Mouse (Mus musculus) telencephalon, adult 2 months (tissue): ENCODE measurements around the gene Cfap46.

Source experiments
- DNase-seq: peaks from one replicate; pipeline ENCODE4 v3.0.0-alpha.2; 2011; ENCODE audit warnings: low read depth, low spot score

Gene Cfap46

DNA sequence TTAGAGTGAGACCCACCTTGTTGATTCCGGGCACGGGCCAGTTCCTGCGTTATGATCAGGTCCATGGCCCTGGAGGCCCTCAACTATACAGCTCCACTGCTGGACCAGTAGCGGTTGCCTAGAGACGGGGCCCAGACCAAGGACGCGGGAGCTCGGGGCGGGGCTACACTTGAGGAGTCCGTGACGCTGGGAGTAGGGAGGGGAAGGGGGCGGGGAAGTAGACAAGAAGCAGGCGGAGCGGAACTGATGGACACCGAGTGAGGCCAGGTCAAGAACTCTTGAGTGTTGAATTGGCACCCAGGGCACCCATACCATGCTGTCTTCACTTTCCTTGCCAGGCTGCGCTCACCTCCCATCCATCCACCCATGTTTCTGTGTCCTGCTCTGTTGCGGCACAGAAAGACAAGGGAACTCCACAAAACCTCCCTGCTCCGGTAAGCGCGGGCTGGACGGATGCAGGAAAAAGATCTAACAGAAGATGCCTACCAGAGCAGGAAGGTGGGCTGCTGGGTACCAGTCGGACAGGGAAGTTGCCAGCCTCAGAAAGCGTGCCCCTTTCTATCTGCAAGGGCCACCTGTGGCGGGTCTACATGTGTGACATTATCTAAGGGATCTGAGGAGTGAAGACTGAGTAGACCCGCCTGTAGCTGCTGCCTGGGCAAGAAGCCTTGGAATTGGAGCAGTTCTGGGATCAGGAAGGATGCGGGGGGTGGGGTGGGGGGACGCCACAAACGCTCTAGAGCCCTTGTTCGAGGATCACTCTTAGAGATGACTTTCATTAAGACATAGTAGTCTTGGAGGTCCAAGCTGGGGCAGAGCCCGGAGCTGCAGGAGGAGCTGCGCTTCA is at the start of gene Cfap46:
TSS of gene Cfap46 (minus strand) at position 112 of the 847 bp plus-strand sequence.
- no peak for DNase-seq

GRCm38 (mm10) chr7:139731276-139731696 is 47.7 kb upstream of the Cfap46 start:
- no peak for DNase-seq

DNA sequence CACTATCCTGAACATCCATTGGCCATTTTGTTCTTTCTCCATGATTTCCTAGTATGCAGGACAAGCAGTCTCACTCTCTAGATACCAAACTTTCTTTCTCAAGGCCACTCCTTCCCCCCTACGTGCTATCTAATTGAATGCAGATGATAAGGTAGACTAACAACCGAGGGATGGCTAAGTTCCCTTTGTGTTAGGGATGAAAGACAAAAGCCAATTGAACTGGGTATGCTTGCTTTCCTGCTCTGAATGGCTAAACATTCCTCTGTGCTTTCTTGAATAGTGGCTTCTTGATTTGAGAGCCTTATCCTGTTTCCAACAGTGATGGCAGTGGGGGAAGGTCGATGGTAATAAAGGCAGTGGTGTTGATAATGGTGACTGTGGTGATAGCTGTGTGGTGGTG is 43.5 kb upstream of the Cfap46 start:
- no peak for DNase-seq

DNA sequence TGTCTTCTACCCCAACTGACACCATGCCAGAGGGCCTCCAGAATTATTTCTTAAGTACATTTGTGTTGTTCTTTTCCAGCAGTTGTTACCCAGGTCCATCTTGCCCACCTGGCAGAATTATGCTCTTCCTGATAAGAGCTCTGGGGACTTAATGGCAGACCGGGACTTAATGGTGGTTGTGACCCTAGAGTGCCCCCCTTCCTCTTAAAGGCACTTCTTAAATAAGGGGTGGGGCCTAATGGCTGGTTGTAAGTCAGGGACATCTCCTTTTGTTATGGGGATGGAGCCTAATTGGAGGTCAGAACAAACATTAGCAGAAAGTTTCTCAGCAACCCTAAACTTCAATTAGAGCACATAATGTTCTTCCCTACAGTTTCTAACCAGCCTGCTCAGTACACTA is 42.0 kb upstream of the Cfap46 start:
- no peak for DNase-seq

- no peak for DNase-seq
These were observed 40.4 kb upstream of the Cfap46 start for GRCm38 (mm10) chr7:139723986-139724385.

DNA sequence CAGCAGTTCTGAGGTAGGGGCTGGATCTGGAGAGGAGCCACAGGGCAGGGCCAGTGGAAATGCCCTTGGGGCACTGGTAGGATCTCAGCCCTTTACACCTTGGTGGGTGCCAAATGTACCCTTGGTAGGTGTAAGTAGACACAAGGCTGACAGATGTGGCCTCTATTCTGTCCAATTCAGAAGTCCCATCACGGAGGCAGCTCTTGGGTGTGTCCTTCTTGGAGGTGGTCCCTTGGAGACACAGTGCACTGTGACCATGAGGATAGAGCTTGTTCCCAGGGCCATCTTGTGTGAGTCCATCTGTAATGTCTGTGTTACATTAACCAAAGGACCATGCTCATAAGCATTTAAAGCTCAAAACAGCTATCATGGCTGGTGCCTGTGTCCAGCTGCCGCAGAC is 37.6 kb upstream of the Cfap46 start:
- DNase-seq, result no peak

- no peak for DNase-seq
These were observed 34.2 kb upstream of the Cfap46 start for GRCm38 (mm10) chr7:139717781-139718180.

DNA sequence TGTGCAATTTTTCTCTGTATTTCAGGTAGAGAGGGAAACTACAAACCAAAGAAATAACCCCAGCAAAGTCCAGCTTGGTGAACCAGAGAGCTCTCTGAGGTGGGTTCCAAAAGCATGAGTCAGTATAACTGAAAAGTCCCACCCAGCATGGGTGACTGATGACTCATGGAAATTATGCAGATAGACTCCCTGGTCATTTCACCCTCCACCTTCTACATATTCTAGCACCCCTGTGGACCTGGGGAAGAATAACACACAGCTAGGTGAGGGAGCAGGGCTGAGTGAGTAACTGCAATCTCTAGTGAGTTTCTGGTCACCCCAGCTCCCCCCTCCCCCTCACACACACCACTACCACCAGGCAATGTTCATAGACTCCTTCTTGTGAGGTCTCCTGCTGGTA is 28.2 kb upstream of the Cfap46 start:
- DNase-seq, result no peak

DNA sequence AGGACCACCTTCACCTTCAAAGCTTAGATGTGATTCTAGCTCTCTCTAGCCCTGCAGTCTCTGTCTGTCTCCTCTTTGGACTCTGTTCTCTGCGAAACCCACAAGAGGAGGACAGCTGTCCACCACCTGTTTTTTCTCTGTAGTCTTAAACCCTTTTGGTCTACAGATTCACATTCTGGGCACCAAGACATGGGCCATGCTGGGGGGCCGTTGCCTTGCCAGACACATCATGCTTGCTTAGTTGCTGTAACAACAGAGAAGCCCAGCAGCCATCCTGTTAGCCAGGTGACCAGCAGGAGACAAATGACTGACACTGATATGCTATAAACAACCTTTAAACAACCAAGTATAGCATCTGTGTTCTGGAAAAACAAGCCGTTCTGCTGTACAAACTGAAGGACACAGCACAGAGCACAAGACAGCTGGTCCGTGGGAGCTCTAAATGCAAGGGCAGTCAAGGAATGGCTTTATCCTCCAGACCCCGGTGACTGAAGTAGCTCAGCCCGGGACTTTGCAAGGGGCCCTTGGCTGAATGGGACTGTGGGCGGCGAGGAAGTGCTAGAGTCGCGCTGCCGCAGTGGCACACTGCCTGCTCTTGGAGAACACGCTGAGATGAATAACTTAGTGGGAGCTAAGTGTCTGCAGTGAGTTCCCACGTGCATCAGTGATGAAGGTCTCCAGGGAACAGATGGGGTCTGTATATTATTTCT is 22.9 kb upstream of the Cfap46 start:
- no peak for DNase-seq

DNA sequence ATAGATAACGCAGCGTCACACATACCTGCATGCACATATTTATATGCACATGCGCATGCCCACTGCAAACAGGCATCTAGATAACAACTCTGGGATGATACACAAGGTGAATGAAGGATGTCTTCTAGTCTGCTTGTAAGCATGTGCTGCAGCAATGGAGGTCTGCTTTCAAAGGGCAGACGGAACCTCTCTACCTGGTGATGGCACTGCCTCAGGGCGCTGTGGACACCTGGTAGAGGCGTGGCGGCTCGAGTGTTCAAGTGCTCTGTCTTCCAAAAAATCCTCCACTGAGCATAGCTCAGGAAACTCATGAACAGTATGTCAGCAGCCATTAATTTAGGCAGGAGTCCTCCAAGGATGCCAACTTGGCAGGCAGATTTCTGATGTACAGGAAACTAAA is 22.2 kb upstream of the Cfap46 start:
- DNase-seq, result no peak

DNA sequence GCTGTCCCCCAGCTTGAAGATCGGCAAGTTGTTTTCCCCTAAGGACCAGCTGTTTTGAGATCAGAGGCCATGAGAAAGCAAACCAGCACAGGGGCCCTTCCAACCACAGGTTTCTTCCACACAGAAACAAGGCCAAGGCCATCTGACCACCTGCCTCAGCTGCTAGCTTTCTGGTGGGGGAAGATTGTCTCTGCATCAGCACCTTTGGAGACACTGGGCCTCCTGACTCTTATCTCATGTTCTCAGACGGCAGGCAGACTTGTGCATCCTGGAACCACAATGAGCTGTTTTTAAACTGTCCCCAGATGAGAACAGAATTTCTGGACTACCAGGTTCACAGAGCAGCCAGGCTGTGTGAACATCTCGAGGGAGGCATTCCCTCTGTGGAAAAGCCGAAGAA is 21.5 kb upstream of the Cfap46 start:
- DNase-seq, result no peak

DNA sequence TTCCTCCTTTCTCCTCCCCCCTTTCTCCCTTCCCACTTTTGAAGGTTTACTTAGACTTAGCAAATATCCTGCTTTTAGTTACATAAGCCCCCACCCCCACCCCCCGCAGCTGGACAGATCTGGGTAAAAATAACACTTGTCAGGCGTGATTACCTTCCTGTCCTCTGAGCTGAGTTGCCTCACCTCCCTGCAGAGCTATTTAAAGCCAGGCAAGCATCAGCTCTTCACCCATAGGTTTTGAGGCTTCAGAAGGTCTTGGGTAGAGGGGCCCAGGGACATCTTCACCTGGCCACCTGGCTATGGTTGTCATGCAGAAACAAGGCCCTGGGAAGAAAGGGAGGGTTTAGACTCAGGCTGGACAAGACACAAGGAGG is 20.2 kb upstream of the Cfap46 start:
- DNase-seq, result no peak

GRCm38 (mm10) chr7:139703146-139703825 is 19.7 kb upstream of the Cfap46 start:
- peak; percentile 65 for DNase-seq

GRCm38 (mm10) chr7:139701651-139702301 is 18.2 kb upstream of the Cfap46 start:
- no peak for DNase-seq

DNA sequence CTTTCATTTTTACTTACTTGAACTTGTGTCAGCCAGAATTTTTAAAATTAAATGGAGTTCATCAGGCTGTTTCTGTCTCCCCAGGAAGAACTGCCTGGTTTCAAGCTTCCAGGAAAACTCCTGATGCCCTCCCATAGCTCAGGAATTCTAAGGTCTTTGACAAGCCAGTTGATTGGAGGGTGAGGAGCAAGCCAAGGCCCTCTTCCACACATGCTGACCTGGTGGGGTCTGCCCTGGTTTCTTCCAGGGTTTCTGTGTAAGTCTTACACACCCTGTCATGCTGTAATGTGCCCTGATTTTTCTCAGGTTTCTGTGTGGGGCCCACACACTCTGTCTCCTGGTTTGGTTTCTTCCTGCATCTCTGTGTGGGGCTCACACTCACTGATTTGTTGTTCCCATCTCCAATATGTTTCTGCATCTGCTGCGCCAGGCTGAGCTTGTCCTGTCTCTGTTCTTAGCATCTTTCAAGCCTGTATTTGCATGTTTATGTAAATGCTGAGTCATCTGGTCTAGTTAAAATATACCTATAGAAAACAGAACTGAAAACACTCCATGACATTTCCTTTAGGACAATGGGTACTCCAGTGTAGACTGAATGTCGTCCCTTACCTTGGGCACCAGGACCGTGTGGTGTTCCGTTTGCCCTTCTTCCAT is 9.2 kb upstream of the Cfap46 start:
- DNase-seq, result peak; percentile 85

DNA sequence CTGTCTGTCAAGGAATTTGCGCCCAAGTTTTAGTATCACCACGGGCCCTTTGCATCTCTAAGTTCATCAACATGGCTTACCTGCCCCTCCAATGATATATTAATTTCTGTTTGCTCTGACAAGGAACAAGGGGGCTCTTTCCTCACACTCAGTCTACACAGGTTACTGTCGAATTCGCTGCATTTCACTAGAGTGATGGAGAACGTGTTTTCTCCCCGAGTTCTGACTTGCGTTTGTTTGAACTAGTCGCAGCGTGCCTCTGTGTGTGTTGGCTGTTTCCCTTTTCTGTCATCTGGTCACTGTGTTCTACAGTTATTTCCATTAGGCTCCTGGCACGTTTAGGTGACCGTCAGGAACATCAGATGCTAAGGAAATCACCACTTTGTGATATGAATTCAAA is 8.6 kb upstream of the Cfap46 start:
- DNase-seq, result no peak

- DNase-seq, result no peak
These were observed 1.7 kb upstream of the Cfap46 start for GRCm38 (mm10) chr7:139685336-139685735.

DNA sequence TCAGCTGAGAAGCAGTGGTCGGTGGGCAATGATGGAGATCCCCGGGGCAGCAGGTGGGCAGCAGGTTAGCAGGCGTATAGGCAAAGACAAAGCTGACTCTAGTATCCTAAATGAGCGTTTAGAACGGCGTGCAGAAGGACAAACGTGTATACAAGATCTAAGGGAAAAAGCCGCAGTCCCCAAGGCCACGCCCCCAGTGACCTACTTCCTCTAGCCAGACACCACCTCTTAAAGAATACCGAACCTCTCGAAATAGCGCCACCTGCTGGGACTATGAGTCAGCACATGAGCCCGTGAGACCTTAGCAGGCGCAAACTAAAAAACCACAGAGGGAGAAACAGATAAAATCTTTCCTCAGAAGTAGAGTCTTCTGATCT is 924 bp upstream of the Cfap46 start:
- DNase-seq, result peak; percentile 94

DNA sequence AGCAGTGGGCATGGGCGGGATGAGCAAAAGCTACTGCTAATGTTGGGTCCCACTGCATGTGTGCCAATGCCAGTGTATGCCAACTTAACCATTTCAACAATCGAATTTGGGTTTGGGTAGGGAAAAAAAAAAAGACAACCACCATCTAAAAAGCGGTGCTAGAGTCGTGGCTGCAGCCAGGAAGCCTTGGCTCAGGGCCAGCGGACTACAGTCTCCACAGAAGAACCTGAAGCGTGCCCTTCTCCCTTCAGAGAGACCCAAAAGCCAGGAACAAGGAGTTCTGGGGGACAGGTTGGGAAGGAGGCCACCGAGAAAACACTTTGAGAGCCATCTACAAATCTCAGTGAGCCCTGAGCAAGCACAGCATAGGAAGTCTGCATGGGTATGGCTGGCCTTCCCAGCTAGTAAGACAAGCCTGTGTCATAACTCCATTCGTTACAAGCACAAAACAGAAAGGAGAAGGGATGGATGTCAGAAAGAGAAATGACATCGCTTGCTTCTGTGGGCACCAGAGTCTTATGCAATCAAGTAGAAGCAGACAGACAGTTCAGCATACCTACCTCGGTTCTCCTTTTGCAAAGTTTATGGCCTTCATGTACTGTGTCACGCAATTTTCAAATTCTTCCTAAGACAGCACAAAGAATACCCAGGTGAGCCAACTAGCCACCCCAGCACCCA is 1.6 kb downstream of the Cfap46 start:
- DNase-seq, result no peak

DNA sequence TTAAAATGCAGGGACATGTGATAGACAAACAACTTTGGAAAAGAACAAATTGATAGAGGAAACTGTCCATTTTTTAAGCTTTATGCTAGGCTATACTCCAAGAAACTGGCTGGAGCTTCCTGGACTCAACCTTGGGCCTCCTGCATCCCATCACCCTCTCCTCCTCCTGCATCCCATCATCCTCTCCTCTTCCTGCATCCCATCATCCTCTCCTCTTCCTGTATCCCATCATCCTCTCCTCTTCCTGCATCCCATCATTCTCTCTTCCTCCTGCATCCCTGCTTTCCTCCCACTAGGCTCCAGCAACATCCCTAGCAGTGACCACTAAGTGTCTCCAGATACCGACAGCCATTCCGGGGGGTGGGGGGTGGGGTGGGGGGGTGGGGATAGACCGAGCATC is 7.2 kb downstream of the Cfap46 start:
- no peak for DNase-seq

GRCm38 (mm10) chr7:139666871-139667270 is 16.7 kb downstream of the Cfap46 start:
- no peak for DNase-seq
